Mouse (Mus musculus): ENCODE measurements around the gene Cox5b.

DNA sequence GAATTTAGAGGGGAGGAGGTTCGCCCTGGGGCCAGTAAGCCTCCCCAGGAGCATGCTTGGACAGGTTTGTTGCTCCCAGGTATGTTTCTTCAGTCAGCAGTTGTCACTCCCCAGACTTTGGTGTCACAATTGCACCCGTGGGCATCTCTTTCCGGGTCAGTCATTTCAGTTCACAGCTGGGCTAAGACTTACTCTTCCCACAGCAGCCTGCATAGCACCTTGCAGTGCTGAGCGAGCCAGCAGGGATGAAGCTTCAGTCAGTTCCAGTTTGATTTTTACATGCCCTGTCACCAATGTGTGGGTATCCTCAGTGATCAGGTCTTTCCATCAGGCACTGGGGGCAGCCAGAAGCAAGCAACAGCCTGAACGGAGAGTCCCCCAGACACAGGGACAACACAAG, 5.8 kb downstream of the Cox5b start:
- TF ChIP-seq CTCF (IDR thresholded peaks at IDR 0.05; ENCODE audit: extremely low read depth, insufficient read depth, insufficient read length, insufficient replicate concordance) (no peak), POLR2A (IDR thresholded peaks at IDR 0.05; ENCODE audit: low read depth, low read length) (no peak)
